Mouse (Mus musculus) heart, adult 2 months (tissue): ENCODE measurements at regions not wholly inside any gene's neighbourhood (a gene's known extent, or its start where the extent isn't known, plus 50 kb on each side); places are given as distances from the start of the nearest gene placed in this dataset.

Experiments used
- CTCF ChIP-seq: fragments of 200-600 bp; IDR thresholded peaks from 2 replicates; pipeline ENCODE4 v1.8.1; 2022; ENCODE audit warnings: antibody characterized with exemption, mild to moderate bottlenecking, moderate library complexity
- EP300 ChIP-seq: fragments of 200-500 bp; IDR thresholded peaks from 2 replicates; pipeline ENCODE4 v1.6.1; 2011; ENCODE audit warnings: low read depth, low read length, control low read depth; ENCODE audit not compliant: insufficient read depth
- POLR2A ChIP-seq: fragments of 200-500 bp; IDR thresholded peaks from 2 replicates; pipeline ENCODE4 v1.6.1; 2011; ENCODE audit warnings: mild to moderate bottlenecking, low read depth, low read length, control low read depth; ENCODE audit not compliant: insufficient read depth

- no peak for TF ChIP-seq POLR2A
- no peak for TF ChIP-seq CTCF
- no peak for TF ChIP-seq EP300
These were observed 167.7 kb upstream of the Pabpc6 start for GRCm38 (mm10) chr17:9836995-9837842.
